Mouse (Mus musculus) forebrain, embryonic 11.5 days (tissue): Measurements from ENCODE around the gene Csf2rb. TPM values are rescaled to one million over a fixed set of nuclear protein-coding genes. Genes with fewer than 3 reads are reported as not detected.

Source experiments
- ATAC-seq: fragments of 200-750 bp; cut with Nextera tagmentation; replicated peaks from 2 replicates; pipeline ENCODE4 v1.8.0; 2017; ENCODE audit warnings: moderate TSS enrichment; ENCODE audit not compliant: low FRiP score
- DNase-seq: peaks from one replicate; pipeline ENCODE4 v3.0.0-alpha.2; 2017; ENCODE audit warnings: low spot score
- H3K27ac ChIP-seq: fragments of 300-500 bp; sonication (generic); 2 replicates; pipeline ENCODE4 v1.5.1; 2014; ENCODE audit warnings: low read depth, low read length
- H3K27me3 ChIP-seq: fragments of 300-500 bp; sonication (generic); 2 replicates; pipeline ENCODE4 v1.6.1; 2014; ENCODE audit warnings: mild to moderate bottlenecking, low read length, mixed read lengths; ENCODE audit not compliant: control insufficient read depth, insufficient read depth
- H3K36me3 ChIP-seq: fragments of 300-500 bp; sonication (generic); 2 replicates; pipeline ENCODE4 v1.6.1; 2014; ENCODE audit warnings: mild to moderate bottlenecking, low read length, moderate library complexity, mixed read lengths; ENCODE audit not compliant: control insufficient read depth, insufficient read depth
- H3K4me1 ChIP-seq: fragments of 300-500 bp; sonication (generic); replicated peaks from 2 replicates; pipeline ENCODE4 v1.6.1; 2014; ENCODE audit warnings: low read length, mixed read lengths; ENCODE audit not compliant: control insufficient read depth, insufficient read depth
- H3K4me2 ChIP-seq: fragments of 300-500 bp; sonication (generic); 2 replicates; pipeline ENCODE4 v1.6.1; 2014; ENCODE audit warnings: low read depth, mild to moderate bottlenecking, low read length, moderate library complexity, mixed read lengths; ENCODE audit not compliant: severe bottlenecking
- H3K4me3 ChIP-seq: fragments of 300-500 bp; sonication (generic); 2 replicates; pipeline ENCODE4 v1.5.1; 2014; ENCODE audit warnings: low read depth, low read length
- H3K9ac ChIP-seq: fragments of 300-500 bp; sonication (generic); 2 replicates; pipeline ENCODE4 v1.6.1; 2014; ENCODE audit warnings: low read length
- H3K9me3 ChIP-seq: fragments of 300-500 bp; sonication (generic); 2 replicates; pipeline ENCODE4 v1.6.1; 2016; ENCODE audit warnings: low read length, mixed read lengths; ENCODE audit not compliant: control insufficient read depth
- WGBS: fragments of 180-500 bp; shearing (Covaris S2); extraction: QIAGEN DNeasy Blood & Tissue Kit; methylation state at CpG from one replicate; pipeline ENCODE4 v1.1.7; 2014; 5-methylcytosine and 5-hydroxymethylcytosine counted together
- microRNA-seq: library from miRNA; unstranded; fragments of <30 nt; microRNA quantifications from one replicate; pipeline ENCODE4, GENCODE M21; 2016; ENCODE audit not compliant: insufficient number of aligned reads
- polyA plus RNA-seq: library from polyadenylated mRNA; unstranded; fragments of >200 nt; fragmentation: Nextera tagmentation; extraction: Ambion mirVana; gene quantifications from 2 replicates; pipeline ENCODE4 v1.2.1, GENCODE M21; 2014

Csf2rb gene
- polyA plus RNA-seq, 1 experiment from 2014 or later, result 2.2 TPM

DNA sequence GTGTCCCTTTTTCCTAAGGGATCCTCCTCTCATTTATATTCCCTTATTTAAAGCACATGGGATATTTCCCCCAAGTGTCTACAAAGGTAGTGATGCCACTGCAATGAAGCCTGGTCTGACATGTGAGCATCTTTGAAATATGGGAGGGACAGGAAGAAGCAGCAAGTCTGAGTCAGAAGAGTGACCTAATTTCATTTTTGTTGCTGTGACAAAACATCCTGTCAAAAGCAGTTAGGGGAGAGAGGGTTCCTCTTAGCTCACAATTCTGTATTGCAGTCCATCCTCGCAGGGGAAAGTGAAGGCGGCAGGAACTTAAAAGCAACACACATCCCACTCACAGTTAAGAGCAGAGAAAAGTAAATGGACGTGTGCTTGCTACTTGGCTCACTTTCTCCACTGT is 65.3 kb downstream of the Csf2rb start:
- no peak for ATAC-seq
- H3K4me3 ChIP-seq, result no peak overlapping the region
- 88% methylated on average over 3 of the region's 3 CpGs for WGBS
- H3K27ac ChIP-seq, result no peak overlapping the region
- no peak for DNase-seq
- H3K9me3 ChIP-seq, result no peaks in the 10 kb centered on the region
- H3K4me1 ChIP-seq, result no peaks in the 10 kb centered on the region
- H3K27me3 ChIP-seq, result no peaks in the 10 kb centered on the region
- no peaks in the 10 kb centered on the region for H3K36me3 ChIP-seq
- H3K4me2 ChIP-seq, result no peak overlapping the region
- no peak overlapping the region for H3K9ac ChIP-seq

DNA sequence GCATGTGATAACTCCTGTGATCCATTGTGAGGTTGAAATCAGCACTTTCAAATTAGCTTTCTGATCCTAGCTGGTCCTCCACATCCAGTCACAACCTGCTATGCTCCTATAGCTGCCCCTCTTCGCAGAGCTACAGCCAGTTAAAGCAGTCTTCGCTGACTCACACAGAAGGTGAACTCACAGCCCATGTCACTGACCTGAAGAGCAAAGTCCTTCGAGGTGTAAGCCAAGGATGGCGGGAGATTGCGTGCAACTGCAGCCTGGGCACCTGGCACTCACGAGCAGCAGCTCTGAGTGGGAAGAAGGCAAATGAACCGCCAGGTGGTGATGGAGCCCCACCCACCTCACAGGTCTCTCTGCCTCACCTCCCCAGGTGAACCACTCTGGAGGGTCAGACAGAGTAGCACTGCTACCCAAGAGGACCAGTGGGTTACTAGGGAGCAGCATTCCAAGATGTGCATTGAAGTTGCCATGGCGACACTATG is 70.0 kb downstream of the Csf2rb start, which contains the start of gene Tex33:
Gene Tex33, minus strand, starts transcription at position 435 of the 485 bp plus-strand sequence.
- ATAC-seq (no peak), DNase-seq (no peak)
- Histone ChIP-seq H3K4me3 (no peak within 1 kb of the TSS), H3K4me2 (no peak within 1 kb of the TSS), H3K27me3 (no peaks in the 10 kb centered on the region), H3K9ac (no peak within 1 kb of the TSS), H3K27ac (no peak within 1 kb of the TSS), H3K9me3 (no peaks in the 10 kb centered on the region), H3K4me1 (no peaks in the 10 kb centered on the region), H3K36me3 (no peaks in the 10 kb centered on the region)
- 81% methylated on average over 8 of the region's 8 CpGs for WGBS

DNA sequence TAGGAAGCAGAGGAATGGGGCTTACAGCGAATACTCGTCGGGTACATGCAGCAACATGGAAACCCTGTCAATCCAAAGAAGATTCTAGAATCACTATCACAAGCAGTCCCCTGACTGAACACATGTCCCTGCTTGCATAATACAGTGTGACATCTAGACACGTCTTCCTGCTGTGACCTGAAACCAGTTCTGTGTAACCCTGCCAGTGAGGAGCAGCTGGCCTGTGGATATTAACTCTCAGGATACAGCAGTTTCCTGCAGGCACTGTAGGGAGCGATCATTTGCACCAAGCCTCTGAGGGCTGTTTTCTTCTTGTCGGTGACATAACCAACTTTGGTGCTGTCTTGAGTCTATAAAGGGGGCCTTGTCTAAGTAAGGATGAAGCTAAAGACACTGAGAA is 75.8 kb downstream of the Csf2rb start:
- no peak for ATAC-seq
- H3K36me3 ChIP-seq, result no peaks in the 10 kb centered on the region

DNA sequence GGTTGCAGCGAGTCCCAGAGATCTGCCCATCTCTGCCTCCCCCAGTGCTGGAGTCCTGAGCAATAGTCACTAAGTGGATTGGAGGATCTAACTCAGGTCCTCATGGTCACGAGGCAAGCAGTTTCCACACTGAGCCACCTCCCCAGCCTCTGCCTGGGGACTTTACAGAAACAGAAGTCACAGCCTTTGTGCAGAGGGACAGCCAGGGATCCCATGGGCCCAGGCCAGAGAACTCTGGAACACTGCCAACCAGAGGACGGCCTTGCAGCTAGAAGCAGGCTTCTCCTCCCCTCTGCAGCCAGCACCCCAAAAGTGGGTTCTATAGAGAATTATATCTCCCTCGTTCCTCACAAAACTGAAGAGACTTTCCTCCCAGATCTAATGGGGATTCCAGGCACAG is 76.4 kb downstream of the Csf2rb start:
- Histone ChIP-seq H3K36me3 (no peaks in the 10 kb centered on the region), H3K4me3 (no peak overlapping the region), H3K27me3 (no peaks in the 10 kb centered on the region), H3K4me2 (no peak overlapping the region), H3K4me1 (no peaks in the 10 kb centered on the region; the same call in 1 of the 2 replicates), H3K9ac (no peak overlapping the region), H3K27ac (no peak overlapping the region), H3K9me3 (no peaks in the 10 kb centered on the region)
- ATAC-seq (no peak), DNase-seq (no peak)
- WGBS, result 83% methylated on average over 4 of the region's 4 CpGs

More for the DNA sequence above, 75.8 kb downstream of the Csf2rb start:
- WGBS, result 86% methylated on average over 6 of the region's 6 CpGs
- Histone ChIP-seq H3K4me2 (no peak overlapping the region), H3K27ac (no peak overlapping the region), H3K27me3 (no peaks in the 10 kb centered on the region), H3K9me3 (no peaks in the 10 kb centered on the region), H3K4me1 (no peaks in the 10 kb centered on the region; the same call in 1 of the 2 replicates), H3K9ac (no peak overlapping the region), H3K4me3 (no peak overlapping the region)
- no peak for DNase-seq

DNA sequence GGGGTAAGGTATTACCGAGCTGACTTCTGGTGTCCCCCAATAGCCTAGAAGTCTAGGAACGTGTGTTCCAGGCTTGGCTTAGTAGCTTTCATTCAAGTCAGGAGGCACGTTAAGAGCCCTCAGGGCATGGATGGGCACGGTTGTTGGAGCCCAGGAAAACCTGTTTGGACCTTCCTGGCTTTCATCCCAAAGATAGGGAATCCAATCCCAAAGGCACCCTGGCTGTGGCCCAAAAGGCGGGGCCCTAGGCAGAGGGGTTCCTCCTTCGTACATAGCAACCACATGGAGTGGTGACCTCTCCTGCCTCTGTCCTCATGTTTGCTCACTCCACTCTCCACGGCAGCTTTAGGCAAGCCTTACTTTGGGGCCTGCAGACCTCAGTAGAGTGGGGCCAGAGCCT is 76.9 kb downstream of the Csf2rb start:
- Histone ChIP-seq H3K4me2 (no peak overlapping the region), H3K36me3 (no peaks in the 10 kb centered on the region), H3K4me1 (peaks cover 4% of the 10 kb centered on the region), H3K27me3 (no peaks in the 10 kb centered on the region), H3K9ac (no peak overlapping the region), H3K9me3 (no peaks in the 10 kb centered on the region), H3K4me3 (no peak overlapping the region), H3K27ac (no peak overlapping the region)
- 85% methylated on average over 7 of the region's 7 CpGs for WGBS
- ATAC-seq (no peak), DNase-seq (no peak)

DNA sequence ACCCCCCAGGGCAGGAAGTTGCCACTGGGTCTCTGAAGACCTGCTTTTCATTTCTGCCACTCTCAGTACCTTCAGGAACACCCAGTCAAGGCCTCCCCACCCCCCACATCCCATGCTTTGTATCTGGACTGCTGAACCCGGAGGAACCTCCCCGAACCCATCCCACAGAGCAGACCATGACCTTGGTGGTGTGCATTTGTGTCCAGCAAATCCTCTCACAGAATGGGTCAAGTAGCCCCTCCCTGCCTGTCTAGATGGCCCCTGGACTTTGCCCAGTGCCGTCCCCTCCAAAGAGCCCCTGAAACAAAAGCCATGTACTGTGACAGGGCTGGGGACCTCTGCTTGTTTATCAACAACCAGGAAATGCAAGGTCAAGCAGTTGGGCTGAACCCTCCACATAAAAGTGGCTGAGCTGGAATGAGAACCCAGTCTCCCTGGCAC is 77.8 kb downstream of the Csf2rb start:
- Histone ChIP-seq H3K27ac (no peak overlapping the region), H3K4me3 (no peak overlapping the region), H3K36me3 (no peaks in the 10 kb centered on the region), H3K4me2 (no peak overlapping the region), H3K9me3 (no peaks in the 10 kb centered on the region), H3K9ac (no peak overlapping the region), H3K4me1 (peaks cover 7% of the 10 kb centered on the region), H3K27me3 (no peaks in the 10 kb centered on the region)
- ATAC-seq (no peak), DNase-seq (no peak)
- WGBS, result 64% methylated on average over 3 of the region's 3 CpGs

Small RNA genes within 50 kb of the gene (microRNA-seq; reads per million reads assigned to microRNA genes)
- gene Mir7676-1, result not detected
- not detected for gene Mir7676-2

Other genes with a start within 250 kb of the Csf2rb start
- 0.56 and 0.75 TPM in 2 replicates for gene Cacng2, start 205.7 kb upstream of the Csf2rb start, polyA plus RNA-seq
- 142 and 145 TPM in 2 replicates for gene Ift27, start 151.6 kb upstream of the Csf2rb start, polyA plus RNA-seq
- gene Pvalb, start 119.4 kb upstream of the Csf2rb start, polyA plus RNA-seq, result not detected in 2 replicates
- gene Ncf4, start 81.0 kb upstream of the Csf2rb start, polyA plus RNA-seq, result 4.7 and 8.2 TPM in 2 replicates
- 0.17 and 0.40 TPM in 2 replicates for gene Csf2rb2, start 20.0 kb upstream of the Csf2rb start, polyA plus RNA-seq
- gene Tex33, start 70.2 kb downstream of the Csf2rb start, polyA plus RNA-seq, result not detected in 2 replicates
- 10.4 and 11.9 TPM in 2 replicates for gene Tst, start 80.2 kb downstream of the Csf2rb start, polyA plus RNA-seq
- gene Mpst, start 80.7 kb downstream of the Csf2rb start, polyA plus RNA-seq, result 2.7 and 4.2 TPM in 2 replicates
- 67.9 and 76.7 TPM in 2 replicates for gene Kctd17, start 102.8 kb downstream of the Csf2rb start, polyA plus RNA-seq
- 0.31 and 0.79 TPM in 2 replicates for gene Tmprss6, start 142.9 kb downstream of the Csf2rb start, polyA plus RNA-seq
- gene Il2rb, start 169.5 kb downstream of the Csf2rb start, polyA plus RNA-seq, result 0.07 TPM in 1 of 2 replicates, not detected in the other
- gene C1qtnf6, start 205.7 kb downstream of the Csf2rb start, polyA plus RNA-seq, result 10.0 and 12.1 TPM in 2 replicates
- 0.09 TPM in 1 of 2 replicates, not detected in the other for gene Sstr3, start 218.9 kb downstream of the Csf2rb start, polyA plus RNA-seq
- 5.7 and 9.4 TPM in 2 replicates for gene Rac2, start 247.0 kb downstream of the Csf2rb start, polyA plus RNA-seq